Mouse (Mus musculus): ENCODE results near the gene Adgra1.

DNA sequence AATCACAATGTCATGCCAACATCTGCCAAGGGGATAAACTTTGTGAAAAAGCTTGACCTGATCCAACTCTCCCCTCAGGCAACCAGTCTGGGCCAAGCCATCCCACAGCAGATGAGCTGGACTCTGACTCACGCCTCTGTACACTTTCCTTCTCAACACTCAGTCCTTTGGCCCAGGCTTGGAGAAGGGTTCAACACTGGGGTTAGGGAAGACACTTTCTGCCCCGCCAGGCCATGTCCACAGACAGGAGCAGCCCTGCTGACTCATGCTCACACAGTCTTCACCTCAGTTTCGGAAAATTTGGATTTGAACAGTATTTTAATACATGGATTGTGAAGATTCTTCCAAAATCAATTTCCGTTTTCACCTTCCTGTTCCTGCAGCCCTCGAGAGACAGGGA lies 442 bp upstream of the Adgra1 start:
- no peak for TF ChIP-seq CTCF (conservative IDR thresholded peaks at IDR 0.05; ENCODE audit: low read length)
- no peak for TF ChIP-seq NANOG (IDR thresholded peaks at IDR 0.05; ENCODE audit: borderline replicate concordance, low read length)

All from E14TG2a.4 (cell line).